Mouse (Mus musculus) liver (tissue): ENCODE measurements around the gene Magi1.
"Not testable (repeated sequence)": the region's sequence is repeated elsewhere in the genome, so short reads cannot be mapped to it uniquely, and the experiment has no call there.

ENCODE experiments used
- DNase-seq: peaks from one replicate; pipeline ENCODE4 v3.0.0-alpha.2; 2020; ENCODE audit warnings: mixed read lengths

Magi1 gene

DNA sequence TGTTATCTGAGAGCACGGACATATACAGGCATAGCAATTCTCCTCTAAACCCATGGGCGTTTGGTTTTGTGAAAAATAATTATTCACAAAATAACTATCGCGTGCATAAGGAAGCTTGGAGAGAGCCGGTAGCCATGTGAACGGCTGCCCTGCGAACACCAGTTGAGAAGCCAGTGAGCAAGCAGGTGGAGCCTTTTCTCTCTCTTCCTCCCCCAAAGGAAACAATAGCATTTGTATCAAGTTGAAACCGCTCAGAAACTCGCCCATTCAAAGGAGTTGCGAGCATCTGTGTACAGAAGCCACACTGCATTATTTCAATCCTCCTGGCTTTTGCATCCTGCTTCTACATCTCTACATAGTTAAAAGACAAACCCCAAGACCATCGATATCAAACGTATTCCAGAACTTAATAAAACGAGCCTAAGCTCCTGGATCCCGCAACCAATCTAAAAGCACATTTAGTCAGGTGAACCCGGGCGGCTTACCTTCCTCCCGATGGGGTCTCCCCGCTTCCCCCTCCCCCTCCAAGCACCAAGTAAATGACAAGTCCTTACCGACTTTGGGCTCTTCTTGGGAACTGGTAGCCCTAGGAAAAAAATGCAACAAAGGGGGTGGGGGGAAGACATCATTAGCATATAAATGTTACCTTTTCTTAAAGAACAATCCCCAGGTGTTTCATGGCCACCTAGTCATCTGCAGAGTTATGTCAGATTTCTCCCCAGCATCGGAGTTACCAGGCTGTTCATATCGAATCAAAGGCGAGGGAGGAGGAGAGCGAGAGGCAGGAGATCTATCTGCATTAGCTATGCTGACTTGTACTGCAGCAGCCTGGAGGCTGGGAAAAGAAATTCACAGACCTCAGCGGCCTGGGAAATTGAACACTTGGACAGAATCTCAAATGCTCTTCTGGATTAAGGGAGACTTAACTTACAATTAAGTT, 566.8 kb downstream of the Magi1 start:
- no peak for DNase-seq

- no peak for DNase-seq
These were observed 568.2 kb downstream of the Magi1 start for GRCm38 (mm10) chr6:93715181-93716180.

DNA sequence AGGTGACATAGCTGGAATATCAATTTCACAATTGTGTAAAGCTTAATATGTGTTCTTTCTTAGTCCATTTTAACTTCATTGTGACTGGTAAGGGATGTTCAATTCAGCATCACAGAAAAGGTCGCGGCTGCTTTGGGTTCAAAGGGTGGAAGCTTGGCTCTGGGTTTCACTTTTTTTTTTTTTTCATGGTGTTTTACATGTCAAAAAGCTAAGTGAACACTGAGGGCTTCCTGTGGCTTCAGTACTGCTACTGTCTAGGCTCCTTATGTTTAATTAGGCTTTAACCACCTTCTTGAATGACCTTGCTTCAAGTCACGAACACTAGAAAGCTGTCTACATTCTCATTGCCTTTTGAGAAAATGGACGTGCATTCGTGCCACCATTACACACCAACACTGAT, 579.4 kb downstream of the Magi1 start:
- DNase-seq: no peak

GRCm38 (mm10) chr6:93699436-93699835, 584.3 kb downstream of the Magi1 start:
- no peak for DNase-seq

DNA sequence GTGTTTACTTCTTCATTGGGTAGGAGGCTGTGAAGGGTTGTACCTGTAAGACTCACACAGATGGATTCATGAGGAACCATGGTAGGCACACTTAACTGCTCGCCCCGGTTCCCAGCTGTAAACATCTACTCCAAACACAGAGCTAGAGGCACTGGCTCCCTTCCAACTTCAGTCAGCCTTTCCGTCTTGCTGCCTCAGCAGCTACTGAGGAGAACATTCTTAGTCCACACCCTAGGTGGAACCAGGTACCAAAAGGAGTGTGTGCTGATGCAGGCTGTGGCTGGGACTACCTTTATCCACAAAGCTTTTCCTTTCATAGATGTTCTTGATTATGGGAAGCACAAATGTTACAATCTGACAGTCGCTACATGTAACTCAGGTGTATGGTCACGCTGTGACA, 585.8 kb downstream of the Magi1 start:
- no peak for DNase-seq

- no peak for DNase-seq
These were observed 605.0 kb downstream of the Magi1 start for GRCm38 (mm10) chr6:93678766-93679165.

- no peak for DNase-seq
These were observed 617.0 kb downstream of the Magi1 start for GRCm38 (mm10) chr6:93666731-93667130.

- DNase-seq: no peak
These were observed 618.5 kb downstream of the Magi1 start for GRCm38 (mm10) chr6:93665056-93665805.

- no peak for DNase-seq
These were observed 622.6 kb downstream of the Magi1 start for GRCm38 (mm10) chr6:93661139-93661538.

DNA sequence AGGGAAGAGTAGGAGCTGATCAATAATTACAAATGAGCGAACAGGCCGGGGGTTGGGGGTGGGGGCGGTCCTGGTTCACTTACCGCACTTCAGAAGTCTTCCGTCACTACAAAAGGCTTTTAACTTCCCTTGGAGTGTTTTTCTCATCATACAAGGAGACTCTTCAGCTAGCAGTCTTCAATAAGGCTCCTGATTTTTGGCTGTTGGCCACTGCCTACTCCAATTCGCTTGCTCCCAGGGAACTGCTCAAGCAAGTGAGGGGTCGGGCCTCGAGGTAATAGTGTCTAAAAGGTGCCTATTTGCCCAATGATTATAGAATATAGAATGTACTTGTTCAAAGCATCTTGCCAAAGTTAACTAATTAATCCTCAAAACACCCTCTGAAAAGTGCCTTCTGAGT, 624.2 kb downstream of the Magi1 start:
- no peak for DNase-seq

DNA sequence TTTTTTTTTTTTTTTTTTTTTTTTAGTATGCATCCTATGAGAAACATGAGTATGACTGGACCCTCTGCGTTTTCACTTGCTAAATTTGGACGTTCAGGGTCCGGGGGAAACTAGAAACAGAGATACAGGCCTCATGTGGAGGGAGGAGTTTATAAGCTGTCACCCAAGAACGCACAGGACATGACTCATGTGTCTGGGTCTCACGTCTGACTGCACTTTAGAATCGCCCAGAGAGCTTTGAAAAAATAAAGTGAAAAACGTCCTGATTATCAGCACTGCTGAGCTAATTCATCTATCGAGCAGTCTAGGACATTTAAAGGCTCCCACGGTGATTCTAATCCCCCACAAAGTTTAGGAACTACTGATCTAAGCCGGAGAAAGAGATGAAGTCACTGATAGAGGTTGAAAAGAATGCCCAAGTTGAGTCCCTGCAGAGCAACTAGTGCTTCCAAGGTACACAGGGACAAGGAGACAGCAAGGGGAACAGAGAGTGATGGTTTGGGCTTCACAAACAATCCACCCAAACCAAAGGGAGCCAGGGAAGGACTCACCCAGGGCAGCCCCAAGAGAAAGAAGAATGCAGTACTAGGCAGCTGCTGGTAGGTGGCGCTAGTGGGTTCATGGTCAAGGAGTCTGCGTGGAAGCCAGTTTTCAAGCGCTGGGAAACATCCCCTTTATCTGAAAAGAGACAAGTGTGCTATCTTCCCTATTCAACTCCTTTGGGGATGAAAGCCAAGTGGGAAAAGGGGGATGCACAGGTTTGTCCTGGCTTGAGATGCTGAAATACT, 626.3 kb downstream of the Magi1 start:
- peak; percentile 66 for DNase-seq

GRCm38 (mm10) chr6:93648581-93649230, 635.0 kb downstream of the Magi1 start:
- peak; percentile 5 for DNase-seq

DNA sequence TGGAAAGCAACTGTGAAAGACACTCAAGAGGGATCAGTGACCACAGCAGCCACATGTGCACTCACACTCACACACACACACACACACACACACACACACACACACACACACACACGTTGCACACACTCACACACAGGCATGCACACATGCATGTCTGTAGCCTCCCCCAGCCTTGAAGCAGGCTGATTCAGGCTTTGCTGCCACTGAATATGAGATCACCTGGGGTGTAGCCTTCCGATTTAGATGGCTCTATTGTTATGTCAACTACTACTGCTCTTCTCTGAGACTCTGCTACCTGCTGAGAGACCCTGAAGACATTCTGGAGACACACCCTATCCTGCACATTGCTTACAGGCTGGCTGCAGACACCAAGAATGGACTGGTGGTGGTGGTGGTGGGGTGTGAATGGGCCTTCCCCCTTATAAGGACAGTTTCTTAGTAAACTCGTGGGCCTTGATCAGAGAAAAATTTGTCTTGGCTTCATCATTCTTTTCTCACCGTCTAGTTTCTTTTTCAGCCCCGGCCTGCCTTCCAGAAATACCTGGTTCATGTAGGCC, 653.9 kb downstream of the Magi1 start:
- not testable (repeated sequence) for DNase-seq

GRCm38 (mm10) chr6:93627200-93627599, 656.5 kb downstream of the Magi1 start:
- DNase-seq: no peak
